Comparison of ENCODE assay signal across 9 mouse cellular contexts in genomic region chr6:31665671-31666486, GRCm38 (mm10).
DNase-seq lines count a peak whose midpoint lies in the region; ATAC-seq lines count a peak whose summit lies in the region.
"Had no signal": no experiment of that assay in that cellular context is flagged by ENCODE, and none has a peak within 500 bp of the region (broad histone marks: within the 10 kb centered on the region; RNA-seq: fewer than 3 reads in every experiment).

No protein-coding gene starts in this region.

- ATAC-seq in hindbrain, embryonic 11.5 days (ENCODE audit: low FRiP score): no peak
- no peak for ATAC-seq in hindbrain, embryonic 14.5 days (ENCODE audit: low FRiP score)
- no peak for ATAC-seq in kidney, embryonic 15.5 days (replicated peaks; ENCODE audit: low FRiP score)
- ATAC-seq in midbrain, embryonic 11.5 days (ENCODE audit: low FRiP score): no peak
- ATAC-seq: forebrain, embryonic 15.5 days had no signal

- H3K27ac ChIP-seq in hindbrain, embryonic 11.5 days (ENCODE audit: low read depth, low read length): no peak overlapping the region
- no peak overlapping the region for H3K27ac ChIP-seq in hindbrain, embryonic 14.5 days
- no peak overlapping the region for H3K27ac ChIP-seq in kidney, embryonic 15.5 days
- no peak overlapping the region for H3K27ac ChIP-seq in midbrain, embryonic 11.5 days (ENCODE audit: low read depth, low read length)
- H3K27ac ChIP-seq: forebrain, embryonic 15.5 days had no signal

- H3K27me3 ChIP-seq in hindbrain, embryonic 11.5 days (ENCODE audit: control insufficient read depth, insufficient read depth, low read length): no peaks in the 10 kb centered on the region
- H3K27me3 ChIP-seq in hindbrain, embryonic 14.5 days (ENCODE audit: control insufficient read depth, insufficient read depth, low read length): no peaks in the 10 kb centered on the region
- H3K27me3 ChIP-seq in kidney, embryonic 15.5 days: peaks cover 10% of the 10 kb centered on the region; the same call in 1 of the 2 replicates
- no peaks in the 10 kb centered on the region for H3K27me3 ChIP-seq in midbrain, embryonic 11.5 days (ENCODE audit: control insufficient read depth, insufficient read depth, low read length)
- H3K27me3 ChIP-seq: forebrain, embryonic 15.5 days had no signal

- no peak overlapping the region for H3K4me3 ChIP-seq in hindbrain, embryonic 11.5 days (ENCODE audit: low read depth, low read length)
- H3K4me3 ChIP-seq in hindbrain, embryonic 14.5 days (replicated peaks; ENCODE audit: low read length): no peak overlapping the region
- H3K4me3 ChIP-seq in kidney, embryonic 15.5 days (replicated peaks): no peak overlapping the region
- no peak overlapping the region for H3K4me3 ChIP-seq in midbrain, embryonic 11.5 days (ENCODE audit: low read depth, low read length)
- H3K4me3 ChIP-seq: forebrain, embryonic 15.5 days had no signal

- no peak overlapping the region for H3K4me2 ChIP-seq in hindbrain, embryonic 11.5 days (replicated peaks; ENCODE audit: low read depth, low read length)
- no peak overlapping the region for H3K4me2 ChIP-seq in hindbrain, embryonic 14.5 days (replicated peaks)
- H3K4me2 ChIP-seq in kidney, embryonic 15.5 days: no peak overlapping the region
- no peak overlapping the region for H3K4me2 ChIP-seq in midbrain, embryonic 11.5 days
- H3K4me2 ChIP-seq: forebrain, embryonic 15.5 days had no signal

- peak; percentile 35 for DNase-seq in hindbrain, embryonic 11.5 days (ENCODE audit: low spot score)
- DNase-seq in hindbrain, embryonic 14.5 days (ENCODE audit: low spot score): no peak
- DNase-seq in right cerebral cortex, postnatal 14 days: peak; percentile 42
- no peak for DNase-seq in right cerebral cortex, postnatal 4 days
- peak; percentile 39 to 53 for DNase-seq in left cerebral cortex, postnatal 10 days (ENCODE audit: extremely low spot score in 1 of 2, low spot score in 2 of 2)
- no peak for DNase-seq in T-cell, adult 2 months (ENCODE audit: low spot score)
- no peak for DNase-seq in midbrain, embryonic 11.5 days (ENCODE audit: low spot score, missing footprints)

- H3K36me3 ChIP-seq in hindbrain, embryonic 11.5 days (ENCODE audit: control insufficient read depth, insufficient read depth, low read length): no peaks in the 10 kb centered on the region
- H3K36me3 ChIP-seq in hindbrain, embryonic 14.5 days (replicated peaks; ENCODE audit: control insufficient read depth, insufficient read depth): no peaks in the 10 kb centered on the region
- no peaks in the 10 kb centered on the region for H3K36me3 ChIP-seq in kidney, embryonic 15.5 days
- H3K36me3 ChIP-seq in midbrain, embryonic 11.5 days (ENCODE audit: control insufficient read depth, insufficient read depth, low read length): no peaks in the 10 kb centered on the region
- H3K36me3 ChIP-seq: forebrain, embryonic 15.5 days had no signal

- H3K9ac ChIP-seq in hindbrain, embryonic 11.5 days (ENCODE audit: low read depth, low read length): no peak overlapping the region
- H3K9ac ChIP-seq in hindbrain, embryonic 14.5 days: no peak overlapping the region
- no peak overlapping the region for H3K9ac ChIP-seq in kidney, embryonic 15.5 days
- H3K9ac ChIP-seq in midbrain, embryonic 11.5 days (ENCODE audit: low read length): no peak overlapping the region
- H3K9ac ChIP-seq: forebrain, embryonic 15.5 days had no signal

- no peaks in the 10 kb centered on the region for H3K4me1 ChIP-seq in hindbrain, embryonic 11.5 days (replicated peaks; ENCODE audit: control insufficient read depth, insufficient read depth, low read length)
- H3K4me1 ChIP-seq in hindbrain, embryonic 14.5 days (replicated peaks; ENCODE audit: control insufficient read depth, insufficient read depth, low read length): no peaks in the 10 kb centered on the region
- no peaks in the 10 kb centered on the region for H3K4me1 ChIP-seq in kidney, embryonic 15.5 days
- no peaks in the 10 kb centered on the region for H3K4me1 ChIP-seq in midbrain, embryonic 11.5 days (ENCODE audit: control insufficient read depth, insufficient read depth, low read length)
- H3K4me1 ChIP-seq: forebrain, embryonic 15.5 days had no signal

- intact Hi-C loops in left cerebral cortex, postnatal 10 days (cut with DNase I): no loop called here

- WGBS in hindbrain, embryonic 11.5 days: 68% methylated on average over 17 of the region's 17 CpGs
- 76% methylated on average over 17 of the region's 17 CpGs for WGBS in hindbrain, embryonic 14.5 days
- 68% methylated on average over 17 of the region's 17 CpGs for WGBS in kidney, embryonic 15.5 days
- whole genome bisulfite sequencing in midbrain, embryonic 11.5 days: 67% methylated on average over 17 of the region's 17 CpGs

- H3K9me3 ChIP-seq in hindbrain, embryonic 11.5 days (ENCODE audit: control insufficient read depth, low read length): no peaks in the 10 kb centered on the region
- H3K9me3 ChIP-seq in hindbrain, embryonic 14.5 days (ENCODE audit: control insufficient read depth, low read length): peaks cover 4% of the 10 kb centered on the region; the same call in 1 of the 2 replicates
- H3K9me3 ChIP-seq in kidney, embryonic 15.5 days (replicated peaks): no peaks in the 10 kb centered on the region
- no peaks in the 10 kb centered on the region; the same call in 1 of the 2 replicates for H3K9me3 ChIP-seq in midbrain, embryonic 11.5 days (ENCODE audit: control insufficient read depth, low read length)
- H3K9me3 ChIP-seq: forebrain, embryonic 15.5 days had no signal

Comparison
In these comparisons a context has a peak if more than half of its experiments do, and no peak if none do; other contexts are left out.
1. DNase-seq: peak in hindbrain, embryonic 11.5 days (single experiment), right cerebral cortex, postnatal 14 days (single experiment) and left cerebral cortex, postnatal 10 days (2 of 2); none in hindbrain, embryonic 14.5 days (single experiment), right cerebral cortex, postnatal 4 days (single experiment), T-cell, adult 2 months (single experiment) and midbrain, embryonic 11.5 days (single experiment).